Mouse (Mus musculus): Measurements from ENCODE around the gene M1ap. TPM values are rescaled to one million over a fixed set of nuclear protein-coding genes. Genes with fewer than 3 reads are reported as not detected.

M1ap gene
- polyA plus RNA-seq, 1 experiment from 2014 or later: 0.47 TPM

DNA sequence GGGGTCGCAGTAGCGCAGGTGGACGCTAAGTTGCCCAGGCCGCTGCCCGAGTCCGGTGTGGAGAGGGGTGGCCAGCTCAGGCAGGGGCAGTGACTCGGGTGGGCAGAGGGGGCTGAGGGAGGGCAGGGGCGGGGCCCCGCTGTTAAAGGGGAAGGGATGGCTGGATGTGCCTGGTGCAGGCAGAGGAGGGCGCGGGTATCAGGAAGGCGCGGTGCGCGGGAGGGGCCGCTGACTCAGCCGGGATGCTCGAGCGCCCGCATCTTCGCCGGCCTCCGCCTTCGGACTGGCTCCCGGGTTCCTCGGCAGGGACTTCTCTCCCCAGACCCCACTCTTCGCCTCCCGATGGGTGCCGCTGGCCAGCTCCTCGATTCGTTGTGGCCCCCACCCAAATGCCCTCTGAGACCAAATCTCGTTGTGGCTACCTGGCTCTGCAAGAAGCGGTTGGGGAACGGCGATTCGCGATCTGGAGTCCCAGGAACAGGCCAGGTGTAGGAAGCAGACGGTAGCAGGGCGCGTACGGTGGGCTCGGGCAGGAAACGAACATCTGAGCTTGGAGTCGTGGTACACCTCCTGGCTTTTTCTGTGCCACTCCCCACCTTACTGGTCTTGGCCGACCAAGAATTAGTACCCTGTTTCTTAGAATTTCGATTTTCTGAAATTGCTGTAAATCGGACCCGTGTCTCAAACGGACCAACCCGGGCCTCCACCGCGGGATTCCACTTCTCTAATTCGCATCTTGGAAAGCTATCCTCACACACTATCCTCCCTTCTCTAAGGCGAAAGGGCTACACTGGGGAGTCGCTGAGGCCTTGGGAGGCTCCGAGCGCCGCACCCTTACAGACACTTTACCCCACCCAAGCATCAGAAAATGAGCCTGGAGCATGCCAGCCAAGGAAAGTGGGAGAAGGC is 123.9 kb downstream of the M1ap start:
- DNase-seq (ENCODE audit: low spot score): peak; percentile 90
- Histone ChIP-seq H3K4me3 (ENCODE audit: low read depth, low read length) (peak overlapping the region; percentile 24), H3K9me3 (ENCODE audit: control insufficient read depth, low read length) (no peaks in the 10 kb centered on the region), H3K27ac (ENCODE audit: low read depth) (peak overlapping the region; percentile 34; the same call in 1 of the 2 replicates), H3K4me2 (ENCODE audit: low read length) (no peak overlapping the region), H3K9ac (ENCODE audit: low read length) (no peak overlapping the region), H3K4me1 (replicated peaks; ENCODE audit: control insufficient read depth, insufficient read depth, low read length) (no peaks in the 10 kb centered on the region; the same call in none of the 2 replicates), H3K27me3 (replicated peaks; ENCODE audit: control insufficient read depth, insufficient read depth, low read length) (peaks cover 98% of the 10 kb centered on the region), H3K36me3 (ENCODE audit: control insufficient read depth, insufficient read depth, low read length) (no peaks in the 10 kb centered on the region)
- under 1% methylated on average over 53 of the region's 58 CpGs for WGBS
- peak; percentile 53 for ATAC-seq (replicated peaks; ENCODE audit: low FRiP score, low TSS enrichment, low read depth)

DNA sequence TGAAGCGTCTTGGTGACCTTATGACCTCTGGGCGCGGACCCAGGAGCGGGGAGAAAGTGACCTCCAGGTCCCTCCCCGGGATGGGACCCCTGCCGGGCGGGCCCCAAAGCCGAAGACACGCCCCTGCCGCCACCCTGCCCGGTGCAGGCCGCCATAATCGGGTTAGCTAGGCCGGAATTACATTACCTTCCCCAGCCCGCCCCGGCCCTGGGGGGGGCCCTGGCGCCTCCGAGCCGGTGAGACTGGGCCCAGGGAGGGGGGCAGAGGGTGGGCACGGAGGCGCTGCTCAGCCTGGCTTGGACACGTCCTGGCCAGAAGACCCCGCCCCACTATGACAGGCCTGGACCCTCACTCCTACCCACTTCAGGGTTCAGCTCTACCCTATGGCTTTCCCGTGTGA is 124.5 kb downstream of the M1ap start:
- Histone ChIP-seq H3K4me2 (ENCODE audit: low read length) (no peak overlapping the region; the same call in 1 of the 2 replicates), H3K27ac (ENCODE audit: low read depth) (no peak overlapping the region), H3K9ac (ENCODE audit: low read length) (no peak overlapping the region), H3K9me3 (ENCODE audit: control insufficient read depth, low read length) (no peaks in the 10 kb centered on the region), H3K4me3 (ENCODE audit: low read depth, low read length) (peak overlapping the region; percentile 24; the same call in 1 of the 2 replicates), H3K4me1 (replicated peaks; ENCODE audit: control insufficient read depth, insufficient read depth, low read length) (no peaks in the 10 kb centered on the region; the same call in none of the 2 replicates), H3K36me3 (ENCODE audit: control insufficient read depth, insufficient read depth, low read length) (no peaks in the 10 kb centered on the region), H3K27me3 (replicated peaks; ENCODE audit: control insufficient read depth, insufficient read depth, low read length) (peaks cover 98% of the 10 kb centered on the region)
- DNase-seq (ENCODE audit: low spot score) (peak; percentile 71), ATAC-seq (replicated peaks; ENCODE audit: low FRiP score, low TSS enrichment, low read depth) (peak; percentile 72)
- WGBS: under 1% methylated on average over 22 of the region's 24 CpGs

- Histone ChIP-seq H3K27ac (ENCODE audit: low read depth) (no peak overlapping the region), H3K27me3 (replicated peaks; ENCODE audit: control insufficient read depth, insufficient read depth, low read length) (peaks cover 71% of the 10 kb centered on the region), H3K4me2 (ENCODE audit: low read length) (no peak overlapping the region), H3K4me3 (ENCODE audit: low read depth, low read length) (no peak overlapping the region), H3K9ac (ENCODE audit: low read length) (no peak overlapping the region), H3K4me1 (replicated peaks; ENCODE audit: control insufficient read depth, insufficient read depth, low read length) (peaks cover 12% of the 10 kb centered on the region), H3K36me3 (ENCODE audit: control insufficient read depth, insufficient read depth, low read length) (peaks cover 2% of the 10 kb centered on the region; the same call in 1 of the 2 replicates), H3K9me3 (ENCODE audit: control insufficient read depth, low read length) (no peaks in the 10 kb centered on the region)
- WGBS: 16% methylated on average over 2 of the region's 2 CpGs
- DNase-seq (ENCODE audit: low spot score): no peak
- no peak for ATAC-seq (replicated peaks; ENCODE audit: low FRiP score, low TSS enrichment, low read depth)
These were observed 128.3 kb downstream of the M1ap start for GRCm38 (mm10) chr6:83074979-83075378.

- no peak for DNase-seq (ENCODE audit: low spot score)
- Histone ChIP-seq H3K4me3 (ENCODE audit: low read depth, low read length) (peak within 1 kb of the TSS; percentile 73), H3K9me3 (ENCODE audit: control insufficient read depth, low read length) (no peaks in the 10 kb centered on the region), H3K9ac (ENCODE audit: low read length) (peak within 1 kb of the TSS; percentile 68), H3K27me3 (replicated peaks; ENCODE audit: control insufficient read depth, insufficient read depth, low read length) (peaks cover 47% of the 10 kb centered on the region), H3K36me3 (ENCODE audit: control insufficient read depth, insufficient read depth, low read length) (peaks cover 17% of the 10 kb centered on the region), H3K4me2 (ENCODE audit: low read length) (peak within 1 kb of the TSS; percentile 96), H3K4me1 (replicated peaks; ENCODE audit: control insufficient read depth, insufficient read depth, low read length) (peaks cover 12% of the 10 kb centered on the region), H3K27ac (ENCODE audit: low read depth) (peak within 1 kb of the TSS; percentile 77)
- under 1% methylated on average over 52 of the region's 54 CpGs for WGBS
- ATAC-seq (replicated peaks; ENCODE audit: low FRiP score, low TSS enrichment, low read depth): peak; percentile 70
These were observed 131.1 kb downstream of the M1ap start, which contains the start of gene Pcgf1 for GRCm38 (mm10) chr6:83077630-83078323. TSS of gene Pcgf1 (plus strand) at chr6:83077869.

- H3K36me3 ChIP-seq (ENCODE audit: control insufficient read depth, insufficient read depth, low read length): peaks cover 17% of the 10 kb centered on the region
- peak; percentile 90 for ATAC-seq (replicated peaks; ENCODE audit: low FRiP score, low TSS enrichment, low read depth)
- peaks cover 48% of the 10 kb centered on the region for H3K27me3 ChIP-seq (replicated peaks; ENCODE audit: control insufficient read depth, insufficient read depth, low read length)
- H3K9me3 ChIP-seq (ENCODE audit: control insufficient read depth, low read length): no peaks in the 10 kb centered on the region
- WGBS: under 1% methylated on average over 46 of the region's 46 CpGs
- H3K4me3 ChIP-seq (ENCODE audit: low read depth, low read length): peak overlapping the region; percentile 73
- H3K9ac ChIP-seq (ENCODE audit: low read length): peak overlapping the region; percentile 68
- H3K27ac ChIP-seq (ENCODE audit: low read depth): peak overlapping the region; percentile 77
- peaks cover 12% of the 10 kb centered on the region for H3K4me1 ChIP-seq (replicated peaks; ENCODE audit: control insufficient read depth, insufficient read depth, low read length)
- H3K4me2 ChIP-seq (ENCODE audit: low read length): peak overlapping the region; percentile 96
- DNase-seq (ENCODE audit: low spot score): peak; percentile 100
These were observed 131.7 kb downstream of the M1ap start for GRCm38 (mm10) chr6:83078324-83078858.

Small RNA genes lying within 50 kb of the gene (microRNA-seq; reads per million reads assigned to microRNA genes)
- 0.34 reads per million for gene Mir7040

Other genes starting within 250 kb of the M1ap start
- gene Pole4, start 241.5 kb upstream of the M1ap start, polyA plus RNA-seq (2014; fragmentation: Nextera tagmentation; extraction: Ambion mirVana): 107 and 116 TPM in 2 replicates
- gene Hk2, start 172.4 kb upstream of the M1ap start, polyA plus RNA-seq (2014; fragmentation: Nextera tagmentation; extraction: Ambion mirVana): 31.9 and 32.3 TPM in 2 replicates
- 1.5 and 1.6 TPM in 2 replicates for gene Sema4f, start 7.1 kb upstream of the M1ap start, polyA plus RNA-seq (2014; fragmentation: Nextera tagmentation; extraction: Ambion mirVana)
- 7.6 and 9.1 TPM in 2 replicates for gene Dok1, start 86.6 kb downstream of the M1ap start, polyA plus RNA-seq (2014; fragmentation: Nextera tagmentation; extraction: Ambion mirVana)
- 13.6 and 14.4 TPM in 2 replicates for gene Loxl3, start 87.3 kb downstream of the M1ap start, polyA plus RNA-seq (2014; fragmentation: Nextera tagmentation; extraction: Ambion mirVana)
- gene Aup1, start 107.6 kb downstream of the M1ap start, polyA plus RNA-seq (2014; fragmentation: Nextera tagmentation; extraction: Ambion mirVana): 158 and 167 TPM in 2 replicates
- gene Htra2, start 108.4 kb downstream of the M1ap start, polyA plus RNA-seq (2014; fragmentation: Nextera tagmentation; extraction: Ambion mirVana): 42.6 and 45.9 TPM in 2 replicates
- gene Dqx1, start 110.9 kb downstream of the M1ap start, polyA plus RNA-seq (2014; fragmentation: Nextera tagmentation; extraction: Ambion mirVana): 7.7 and 8.2 TPM in 2 replicates
- gene Tlx2, start 123.4 kb downstream of the M1ap start, polyA plus RNA-seq (2014; fragmentation: Nextera tagmentation; extraction: Ambion mirVana): 36.4 and 43.1 TPM in 2 replicates
- gene Pcgf1, start 131.0 kb downstream of the M1ap start, polyA plus RNA-seq (2014; fragmentation: Nextera tagmentation; extraction: Ambion mirVana): 45.5 and 46.9 TPM in 2 replicates
- gene Lbx2, start 139.5 kb downstream of the M1ap start, polyA plus RNA-seq (2014; fragmentation: Nextera tagmentation; extraction: Ambion mirVana): 1.1 and 1.4 TPM in 2 replicates
- 2.0 and 2.9 TPM in 2 replicates for gene Ccdc142, start 154.7 kb downstream of the M1ap start, polyA plus RNA-seq (2014; fragmentation: Nextera tagmentation; extraction: Ambion mirVana)
- 2.1 and 2.6 TPM in 2 replicates for gene Gm42688, start 154.7 kb downstream of the M1ap start, polyA plus RNA-seq (2014; fragmentation: Nextera tagmentation; extraction: Ambion mirVana)
- 132 and 136 TPM in 2 replicates for gene Mrpl53, start 162.1 kb downstream of the M1ap start, polyA plus RNA-seq (2014; fragmentation: Nextera tagmentation; extraction: Ambion mirVana)
- 39.7 and 60.0 TPM in 2 replicates for gene Mogs, start 168.6 kb downstream of the M1ap start, polyA plus RNA-seq (2014; fragmentation: Nextera tagmentation; extraction: Ambion mirVana)
- 83.8 and 91.2 TPM in 2 replicates for gene Wbp1, start 174.7 kb downstream of the M1ap start, polyA plus RNA-seq (2014; fragmentation: Nextera tagmentation; extraction: Ambion mirVana)
- 13.4 and 13.8 TPM in 2 replicates for gene Ino80b, start 178.5 kb downstream of the M1ap start, polyA plus RNA-seq (2014; fragmentation: Nextera tagmentation; extraction: Ambion mirVana)
- gene Rtkn, start 188.6 kb downstream of the M1ap start, polyA plus RNA-seq (2014; fragmentation: Nextera tagmentation; extraction: Ambion mirVana): 16.9 and 17.6 TPM in 2 replicates
- 4.3 and 6.4 TPM in 2 replicates for gene Wdr54, start 209.5 kb downstream of the M1ap start, polyA plus RNA-seq (2014; fragmentation: Nextera tagmentation; extraction: Ambion mirVana)
- 0.47 and 0.83 TPM in 2 replicates for gene 1700003E16Rik, start 209.5 kb downstream of the M1ap start, polyA plus RNA-seq (2014; fragmentation: Nextera tagmentation; extraction: Ambion mirVana)
- 75.3 and 76.0 TPM in 2 replicates for gene Dctn1, start 219.0 kb downstream of the M1ap start, polyA plus RNA-seq (2014; fragmentation: Nextera tagmentation; extraction: Ambion mirVana)

All from intestine, embryonic 14.5 days (tissue).